Mouse (Mus musculus): ENCODE measurements around the gene Smap2. TPM values are rescaled to one million over a fixed set of nuclear protein-coding genes. Genes with fewer than 3 reads are reported as not detected.

The Smap2 gene
- polyA plus RNA-seq, 1 experiment: not detected

DNA sequence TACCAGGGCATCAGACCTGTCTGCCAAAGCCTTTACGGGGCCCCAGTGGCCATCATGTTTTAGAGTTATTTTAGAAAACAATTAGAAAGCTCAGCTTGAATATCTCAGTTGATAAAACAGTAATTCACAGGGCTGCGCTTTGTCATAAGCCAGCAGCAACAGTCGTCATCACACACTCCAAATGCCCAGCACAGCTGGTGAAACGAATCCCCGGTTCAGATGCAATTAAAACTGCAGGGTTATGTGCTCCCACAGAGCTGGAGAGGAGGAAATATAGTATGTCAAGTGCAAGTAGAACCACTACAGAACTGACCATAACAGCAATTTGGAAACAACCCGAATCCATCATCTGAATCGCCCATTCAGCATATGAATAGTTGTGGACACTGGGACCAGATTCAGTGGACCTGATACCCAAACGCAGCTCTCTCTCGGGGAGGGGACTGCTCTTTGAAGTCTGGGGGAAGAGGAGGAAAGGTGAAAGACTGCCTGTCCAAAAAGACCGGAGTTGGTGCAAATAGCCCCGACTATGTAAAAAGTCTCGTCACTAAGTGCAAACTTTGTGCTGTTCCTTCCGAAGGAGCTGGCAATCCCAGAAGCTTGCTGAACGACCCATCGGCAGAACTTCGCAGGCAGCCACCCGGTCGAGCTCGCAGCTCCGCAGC lies 66.2 kb downstream of the Smap2 start:
- WGBS: 4% methylated on average over 20 of the region's 20 CpGs
- peak overlapping the region; percentile 88 for H3K4me3 ChIP-seq (ENCODE audit: insufficient read depth, low read depth, low read length)
- no peak overlapping the region for H3K27ac ChIP-seq (ENCODE audit: insufficient read depth, low read depth, low read length)
- H3K4me1 ChIP-seq (ENCODE audit: control insufficient read depth, insufficient read depth, low read length): no peaks in the 10 kb centered on the region
- TF ChIP-seq POLR2A (IDR thresholded peaks at IDR 0.05; ENCODE audit: insufficient read depth, low read depth, low read length) (no peak), CTCF (IDR thresholded peaks at IDR 0.05; ENCODE audit: insufficient read depth, low read depth, low read length) (no peak)

DNA sequence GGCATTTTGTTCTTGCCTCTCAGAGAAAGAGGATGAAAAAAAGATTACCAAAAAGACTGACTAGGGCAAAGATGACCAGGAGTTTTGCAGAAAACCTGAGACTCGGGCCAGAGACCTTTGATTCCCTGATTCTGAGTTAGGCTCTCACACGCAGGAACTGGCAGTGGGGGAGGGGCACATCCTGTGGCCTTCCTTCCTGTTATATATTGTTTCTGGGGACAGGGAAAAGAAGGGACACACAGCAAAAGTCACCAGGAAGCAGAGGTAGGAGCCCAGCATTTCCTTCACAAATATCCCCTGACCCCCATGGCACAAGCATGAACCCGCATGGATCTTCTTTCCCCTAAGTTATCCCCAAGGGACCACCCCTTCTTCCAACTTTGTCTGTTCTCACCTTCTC lies 68.1 kb downstream of the Smap2 start:
- H3K27ac ChIP-seq (ENCODE audit: insufficient read depth, low read depth, low read length): no peak overlapping the region
- TF ChIP-seq CTCF (IDR thresholded peaks at IDR 0.05; ENCODE audit: insufficient read depth, low read depth, low read length) (no peak), POLR2A (IDR thresholded peaks at IDR 0.05; ENCODE audit: insufficient read depth, low read depth, low read length) (no peak)
- H3K4me3 ChIP-seq (ENCODE audit: insufficient read depth, low read depth, low read length): no peak overlapping the region
- no peaks in the 10 kb centered on the region for H3K4me1 ChIP-seq (ENCODE audit: control insufficient read depth, insufficient read depth, low read length)
- 85% methylated on average over 3 of the region's 3 CpGs for WGBS

DNA sequence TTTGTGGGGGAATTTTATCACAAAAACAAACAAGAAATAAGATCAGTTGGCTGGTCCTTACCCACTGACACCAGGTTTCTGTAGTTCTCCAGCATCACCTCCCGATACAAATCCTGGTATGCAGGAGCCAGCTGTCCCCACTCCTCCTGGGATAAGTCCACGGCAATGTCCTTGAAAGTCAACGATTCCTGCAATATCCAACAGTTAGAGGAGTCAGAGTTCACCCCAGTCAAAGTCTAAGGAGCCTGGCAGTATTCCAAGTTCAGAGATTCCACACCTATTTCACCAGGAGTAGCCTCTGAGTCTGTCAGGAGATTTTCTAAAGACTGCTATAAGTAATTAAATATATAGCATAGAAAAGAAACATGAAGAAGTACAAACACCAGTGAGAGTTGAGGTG lies 82.0 kb downstream of the Smap2 start:
- H3K4me1 ChIP-seq (ENCODE audit: control insufficient read depth, insufficient read depth, low read length): no peaks in the 10 kb centered on the region
- 95% methylated on average over 3 of the region's 3 CpGs for WGBS
- no peak for TF ChIP-seq CTCF (IDR thresholded peaks at IDR 0.05; ENCODE audit: insufficient read depth, low read depth, low read length)
- TF ChIP-seq POLR2A (IDR thresholded peaks at IDR 0.05; ENCODE audit: insufficient read depth, low read depth, low read length): no peak

DNA sequence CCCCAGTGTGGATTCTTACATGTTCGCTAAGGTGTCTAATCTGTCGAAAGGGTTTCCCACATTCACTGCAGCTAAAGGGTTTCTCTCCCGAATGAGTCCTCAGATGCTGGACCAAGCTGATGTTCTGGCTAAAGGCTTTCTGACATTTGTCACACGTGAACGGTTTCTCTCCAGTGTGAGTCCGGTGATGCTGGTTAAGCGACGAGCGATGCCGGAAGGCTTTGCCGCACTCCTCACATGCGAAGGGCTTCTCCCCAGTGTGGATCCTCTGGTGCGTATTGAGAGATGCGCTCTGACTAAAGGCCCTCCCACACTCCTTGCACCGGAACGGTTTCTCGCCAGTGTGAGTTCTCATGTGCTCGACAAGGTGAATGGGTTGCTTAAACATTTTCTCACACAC lies 86.3 kb downstream of the Smap2 start:
- no peak overlapping the region for H3K27ac ChIP-seq (ENCODE audit: insufficient read depth, low read depth, low read length)
- no peak for TF ChIP-seq POLR2A (IDR thresholded peaks at IDR 0.05; ENCODE audit: insufficient read depth, low read depth, low read length)
- TF ChIP-seq CTCF (IDR thresholded peaks at IDR 0.05; ENCODE audit: insufficient read depth, low read depth, low read length): no peak
- H3K4me1 ChIP-seq (ENCODE audit: control insufficient read depth, insufficient read depth, low read length): no peaks in the 10 kb centered on the region
- WGBS: 96% methylated on average over 18 of the region's 18 CpGs
- no peak overlapping the region for H3K4me3 ChIP-seq (ENCODE audit: insufficient read depth, low read depth, low read length)

More for the DNA sequence above, 82.0 kb downstream of the Smap2 start:
- no peak overlapping the region for H3K4me3 ChIP-seq (ENCODE audit: insufficient read depth, low read depth, low read length)
- H3K27ac ChIP-seq (ENCODE audit: insufficient read depth, low read depth, low read length): no peak overlapping the region

DNA sequence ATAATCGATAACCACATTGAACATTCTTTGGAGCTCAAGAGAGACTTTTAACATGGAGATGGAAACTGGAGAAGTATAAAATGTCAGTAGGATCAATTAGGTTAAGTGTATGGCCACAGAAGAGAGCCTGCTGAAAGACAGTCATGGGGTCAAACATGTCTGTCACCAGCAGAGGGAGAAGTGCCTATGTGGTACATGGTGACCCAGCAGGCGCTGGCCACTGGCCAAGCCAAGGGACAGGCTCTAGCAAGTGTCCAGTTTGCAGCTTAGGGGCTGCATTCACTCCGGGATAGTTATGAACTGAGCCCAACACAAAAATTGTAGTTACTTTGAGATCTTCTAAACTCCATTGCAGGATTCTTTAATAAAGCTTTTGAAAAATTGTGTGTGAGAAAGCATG lies 88.4 kb downstream of the Smap2 start:
- TF ChIP-seq POLR2A (IDR thresholded peaks at IDR 0.05; ENCODE audit: insufficient read depth, low read depth, low read length) (no peak), CTCF (IDR thresholded peaks at IDR 0.05; ENCODE audit: insufficient read depth, low read depth, low read length) (no peak)
- Histone ChIP-seq H3K27ac (ENCODE audit: insufficient read depth, low read depth, low read length) (no peak overlapping the region), H3K4me3 (ENCODE audit: insufficient read depth, low read depth, low read length) (no peak overlapping the region), H3K4me1 (ENCODE audit: control insufficient read depth, insufficient read depth, low read length) (no peaks in the 10 kb centered on the region)
- 75% methylated on average over 3 of the region's 3 CpGs for WGBS

DNA sequence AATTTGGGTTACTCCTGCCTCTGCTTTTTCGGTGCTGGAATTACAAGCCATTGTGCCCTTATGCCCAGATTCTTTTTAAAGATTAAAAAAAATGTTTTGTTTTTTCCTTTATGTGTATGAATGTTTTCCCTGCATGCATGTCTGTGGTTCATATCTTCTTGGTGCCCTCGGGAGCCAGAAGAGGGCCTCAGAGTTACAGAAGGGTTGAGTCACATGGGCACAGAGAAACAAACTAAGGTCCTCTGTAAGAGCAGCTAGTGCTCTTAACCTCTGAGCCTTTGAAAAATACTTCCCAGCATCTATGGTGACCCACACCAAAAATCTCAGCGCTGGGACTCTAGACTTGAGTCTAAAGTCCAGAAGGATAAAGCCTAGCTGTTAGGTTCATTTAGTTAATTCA lies 91.7 kb downstream of the Smap2 start:
- no peak for TF ChIP-seq CTCF (IDR thresholded peaks at IDR 0.05; ENCODE audit: insufficient read depth, low read depth, low read length)
- no peak for TF ChIP-seq POLR2A (IDR thresholded peaks at IDR 0.05; ENCODE audit: insufficient read depth, low read depth, low read length)
- Histone ChIP-seq H3K27ac (ENCODE audit: insufficient read depth, low read depth, low read length) (peak overlapping the region; percentile 89), H3K4me3 (ENCODE audit: insufficient read depth, low read depth, low read length) (0 out of 2 replicates have a peak overlapping the region, but pooled peaks have one; percentile 62), H3K4me1 (ENCODE audit: control insufficient read depth, insufficient read depth, low read length) (no peaks in the 10 kb centered on the region)
- 11% methylated on average over 3 of the region's 3 CpGs for WGBS

DNA sequence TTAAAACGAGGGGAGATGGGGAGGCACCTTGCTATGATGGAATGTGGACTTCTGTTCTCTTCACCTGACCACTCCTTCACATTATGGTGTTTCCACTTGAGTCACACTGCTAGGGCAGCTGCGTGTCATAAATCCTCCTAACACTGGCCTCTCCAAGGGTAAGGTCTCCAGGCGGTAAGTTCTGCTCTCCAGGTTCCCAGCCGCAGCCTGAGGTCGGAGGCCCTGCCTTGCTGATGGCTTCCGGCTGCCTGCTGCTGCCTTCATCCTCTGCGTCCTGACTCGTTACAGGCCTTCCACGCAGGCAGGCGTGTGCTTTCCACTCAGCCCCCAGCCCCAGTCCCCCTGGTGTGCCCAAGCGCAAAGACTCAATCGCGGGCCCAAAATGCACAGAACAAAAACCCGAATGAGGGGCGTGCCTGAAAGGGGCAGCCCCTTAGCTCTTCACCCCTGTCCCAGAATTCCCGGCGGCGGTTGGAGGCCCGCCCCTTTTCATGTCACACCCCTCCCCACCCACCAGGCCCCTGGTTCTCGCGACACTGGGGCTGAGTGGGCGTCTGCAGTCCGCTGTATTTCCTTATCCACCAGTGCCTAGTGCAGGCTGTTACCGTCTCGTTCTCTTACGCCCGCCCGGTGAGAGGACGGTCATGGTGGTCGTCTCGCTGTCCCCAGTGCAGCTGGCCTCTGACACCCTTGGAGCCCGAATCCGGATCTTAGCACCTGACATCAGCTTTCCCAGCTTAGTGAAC lies 92.3 kb downstream of the Smap2 start, which contains the start of gene Exo5:
Gene Exo5, minus strand, starts transcription at position 464 of the 746 bp plus-strand sequence.
- TF ChIP-seq CTCF (IDR thresholded peaks at IDR 0.05; ENCODE audit: insufficient read depth, low read depth, low read length): no peak
- peak; percentile 86 for TF ChIP-seq POLR2A (IDR thresholded peaks at IDR 0.05; ENCODE audit: insufficient read depth, low read depth, low read length)
- WGBS: under 1% methylated on average over 33 of the region's 33 CpGs

DNA sequence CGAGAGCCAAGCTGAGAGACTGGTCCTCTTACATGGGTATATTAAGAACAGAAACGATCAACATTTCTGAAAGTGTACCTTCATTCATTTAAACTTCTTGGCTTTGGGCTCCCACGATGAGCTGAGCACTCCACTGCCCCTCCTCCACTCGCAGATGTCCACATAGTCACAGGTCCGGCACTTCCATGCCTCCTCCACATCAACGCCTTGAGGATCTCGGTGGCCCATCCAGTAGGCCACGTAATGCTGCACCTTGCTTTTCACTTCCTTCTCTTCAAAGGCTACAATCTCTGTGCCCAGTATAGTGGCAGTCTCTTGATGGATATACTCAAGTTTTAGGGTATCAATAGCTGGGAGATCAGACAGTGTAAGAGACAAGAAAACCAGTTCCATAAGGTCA lies 95.6 kb downstream of the Smap2 start:
- WGBS: 97% methylated on average over 8 of the region's 8 CpGs
- H3K4me3 ChIP-seq (ENCODE audit: insufficient read depth, low read depth, low read length): no peak overlapping the region
- no peak overlapping the region for H3K27ac ChIP-seq (ENCODE audit: insufficient read depth, low read depth, low read length)
- H3K4me1 ChIP-seq (ENCODE audit: control insufficient read depth, insufficient read depth, low read length): no peaks in the 10 kb centered on the region
- no peak for TF ChIP-seq CTCF (IDR thresholded peaks at IDR 0.05; ENCODE audit: insufficient read depth, low read depth, low read length)
- TF ChIP-seq POLR2A (IDR thresholded peaks at IDR 0.05; ENCODE audit: insufficient read depth, low read depth, low read length): no peak

More for the DNA sequence above, 92.3 kb downstream of the Smap2 start, which contains the start of gene Exo5:
- Histone ChIP-seq H3K27ac (ENCODE audit: insufficient read depth, low read depth, low read length) (peak within 1 kb of the TSS; percentile 89), H3K4me1 (ENCODE audit: control insufficient read depth, insufficient read depth, low read length) (no peaks in the 10 kb centered on the region), H3K4me3 (ENCODE audit: insufficient read depth, low read depth, low read length) (peak within 1 kb of the TSS; percentile 62)

Other genes with a start within 250 kb of the Smap2 start
- gene Nfyc, start 185.7 kb downstream of the Smap2 start, polyA plus RNA-seq (2012; ENCODE audit: insufficient read depth, insufficient read length, low replicate concordance, missing spikeins): not detected in 2 replicates
- gene Rims3, start 162.4 kb downstream of the Smap2 start, polyA plus RNA-seq (2012; ENCODE audit: insufficient read depth, insufficient read length, low replicate concordance, missing spikeins): not detected in 2 replicates
- gene Exo5, start 92.2 kb downstream of the Smap2 start, polyA plus RNA-seq (2012; ENCODE audit: insufficient read depth, insufficient read length, low replicate concordance, missing spikeins): not detected in 2 replicates
- gene Zfp69, start 65.5 kb downstream of the Smap2 start, polyA plus RNA-seq (2012; ENCODE audit: insufficient read depth, insufficient read length, low replicate concordance, missing spikeins): not detected in 2 replicates
- gene Col9a2, start 22.1 kb upstream of the Smap2 start, polyA plus RNA-seq (2012; ENCODE audit: insufficient read depth, insufficient read length, low replicate concordance, missing spikeins): not detected in 2 replicates
- not detected in 2 replicates for gene Zmpste24, start 81.0 kb upstream of the Smap2 start, polyA plus RNA-seq (2012; ENCODE audit: insufficient read depth, insufficient read length, low replicate concordance, missing spikeins)
- not detected in 2 replicates for gene Tmco2, start 92.0 kb upstream of the Smap2 start, polyA plus RNA-seq (2012; ENCODE audit: insufficient read depth, insufficient read length, low replicate concordance, missing spikeins)
- not detected in 2 replicates for gene Rlf, start 197.8 kb upstream of the Smap2 start, polyA plus RNA-seq (2012; ENCODE audit: insufficient read depth, insufficient read length, low replicate concordance, missing spikeins)